Mouse (Mus musculus) heart, postnatal 0 days (tissue): ENCODE measurements around the gene Trpd52l3. TPM values are rescaled to one million over a fixed set of nuclear protein-coding genes. Genes with fewer than 3 reads are reported as not detected.
A peak's percentile ranks its signal among the peaks of the same experiment; 100 is the strongest.
"Not testable (repeated sequence)": the region's sequence is repeated elsewhere in the genome, so short reads cannot be mapped to it uniquely, and the experiment has no call there.

Source experiments
- ATAC-seq: fragments of 200-750 bp; cut with Nextera tagmentation; 2 replicates; pipeline ENCODE4 v1.8.0; 2017; ENCODE audit warnings: low read depth, moderate number of reproducible peaks, moderate library complexity; ENCODE audit not compliant: insufficient read depth
- DNase-seq: peaks from one replicate; pipeline ENCODE4 v3.0.0-alpha.2; 2016; ENCODE audit warnings: low spot score
- H3K27ac ChIP-seq: fragments of 300-500 bp; sonication (generic); 2 replicates; pipeline ENCODE4 v1.5.1; 2014; ENCODE audit warnings: low read depth, mild to moderate bottlenecking
- H3K27me3 ChIP-seq: fragments of 300-500 bp; sonication (generic); 2 replicates; pipeline ENCODE4 v1.6.1; 2014; ENCODE audit warnings: low read length, mixed read lengths; ENCODE audit not compliant: control insufficient read depth, insufficient read depth
- H3K36me3 ChIP-seq: fragments of 300-500 bp; sonication (generic); replicated peaks from 2 replicates; pipeline ENCODE4 v1.6.1; 2014; ENCODE audit warnings: low read length, mixed read lengths; ENCODE audit not compliant: control insufficient read depth, insufficient read depth
- H3K4me1 ChIP-seq: fragments of 300-500 bp; sonication (generic); 2 replicates; pipeline ENCODE4 v1.6.1; 2014; ENCODE audit warnings: antibody characterized with exemption; ENCODE audit not compliant: control insufficient read depth, insufficient read depth
- H3K4me2 ChIP-seq: fragments of 300-500 bp; sonication (generic); 2 replicates; pipeline ENCODE4 v1.6.1; 2014; ENCODE audit warnings: low read depth, mild to moderate bottlenecking, low read length, moderate library complexity
- H3K4me3 ChIP-seq: fragments of 300-500 bp; sonication (generic); 2 replicates; pipeline ENCODE4 v1.5.1; 2014; ENCODE audit warnings: low read depth, low read length
- H3K9ac ChIP-seq: fragments of 300-500 bp; sonication (generic); replicated peaks from 2 replicates; pipeline ENCODE4 v1.6.1; 2014; ENCODE audit warnings: low read depth, low read length, mixed read lengths
- H3K9me3 ChIP-seq: fragments of 300-500 bp; sonication (generic); replicated peaks from 2 replicates; pipeline ENCODE4 v1.6.1; 2016; ENCODE audit warnings: low read length; ENCODE audit not compliant: control insufficient read depth
- CTCF ChIP-seq: IDR thresholded peaks from 2 replicates; pipeline ENCODE4 v1.5.1; 2016; ENCODE audit warnings: antibody characterized with exemption, control low read depth, low read depth
- EP300 ChIP-seq: IDR thresholded peaks from 2 replicates; pipeline ENCODE4 v1.6.1; 2016; ENCODE audit warnings: antibody characterized with exemption, low read depth
- WGBS: fragments of 180-500 bp; shearing (Covaris S2); extraction: QIAGEN DNeasy Blood & Tissue Kit; methylation state at CpG from one replicate; pipeline ENCODE4 v1.1.7; 2014; 5-methylcytosine and 5-hydroxymethylcytosine counted together
- polyA plus RNA-seq: library from polyadenylated mRNA; unstranded; fragments of >200 nt; fragmentation: Nextera tagmentation; extraction: Ambion mirVana; gene quantifications from 2 replicates; pipeline ENCODE4 v1.2.1, GENCODE M21; 2015
- total RNA-seq: library from RNA; depleted of rRNA; stranded (reverse); fragments of >200 nt; gene quantifications from 2 replicates; pipeline ENCODE4 v1.2.3, GENCODE M21; 2014; ENCODE audit warnings: low replicate concordance

Gene Trpd52l3
- total and polyA plus RNA-seq, 2 experiments from 2014 or later = not detected

DNA sequence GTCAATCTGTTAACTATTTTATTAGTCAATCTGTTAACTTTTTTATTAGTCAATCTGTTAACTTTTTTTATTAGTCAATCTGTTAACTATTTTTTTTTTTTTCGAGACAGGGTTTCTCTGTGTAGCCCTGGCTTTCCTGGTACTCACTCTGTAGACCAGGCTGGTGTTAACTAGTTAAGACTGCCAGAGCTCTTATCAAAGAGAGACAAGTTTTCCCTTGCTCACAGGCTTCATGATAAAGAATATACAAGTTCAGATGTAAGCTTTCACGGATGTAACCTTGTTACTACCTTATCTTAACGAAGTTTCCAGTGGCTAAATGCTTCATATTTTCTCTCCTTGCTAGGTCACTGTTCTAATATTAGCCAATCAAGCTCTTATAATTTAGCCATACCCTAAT lies 10.7 kb downstream of the Trpd52l3 start:
- no peak for ATAC-seq
- H3K4me3 ChIP-seq = no peak overlapping the region
- TF ChIP-seq EP300 (no peak), CTCF (no peak)
- peaks cover 6% of the 10 kb centered on the region; the same call in 1 of the 2 replicates for H3K4me1 ChIP-seq
- H3K27ac ChIP-seq = no peak overlapping the region
- no peak overlapping the region for H3K9ac ChIP-seq
- H3K36me3 ChIP-seq = no peaks in the 10 kb centered on the region
- 45% methylated on average over 3 of the region's 3 CpGs for WGBS
- H3K27me3 ChIP-seq = no peaks in the 10 kb centered on the region
- H3K9me3 ChIP-seq = no peaks in the 10 kb centered on the region
- DNase-seq = no peak
- H3K4me2 ChIP-seq = no peak overlapping the region

DNA sequence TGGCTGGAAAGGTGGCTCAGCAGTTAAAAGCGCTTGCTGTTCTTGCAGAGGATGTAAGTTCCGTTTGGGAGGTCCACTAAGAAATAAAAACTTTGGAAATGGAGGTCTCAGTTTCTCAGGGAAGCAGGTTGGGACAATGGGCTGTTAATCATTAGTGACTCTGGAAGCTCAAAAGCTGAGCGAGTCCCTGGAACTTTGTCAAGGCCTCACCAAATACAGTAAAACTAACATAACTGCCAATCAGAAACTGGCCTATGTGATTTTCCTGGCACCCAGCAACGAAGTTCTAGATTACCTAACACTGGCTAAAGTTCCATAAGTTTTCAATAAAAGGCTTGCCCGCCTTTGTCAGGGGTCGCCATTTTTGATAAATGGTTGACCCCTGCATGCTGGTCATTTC lies 12.6 kb downstream of the Trpd52l3 start:
- Histone ChIP-seq H3K4me1 (no peaks in the 10 kb centered on the region), H3K9ac (no peak overlapping the region), H3K27me3 (no peaks in the 10 kb centered on the region), H3K4me3 (no peak overlapping the region), H3K9me3 (no peaks in the 10 kb centered on the region), H3K36me3 (no peaks in the 10 kb centered on the region), H3K27ac (no peak overlapping the region), H3K4me2 (no peak overlapping the region)
- DNase-seq = no peak
- no peak for ATAC-seq
- WGBS = 70% methylated on average over 6 of the region's 6 CpGs
- TF ChIP-seq EP300 (no peak), CTCF (no peak)

DNA sequence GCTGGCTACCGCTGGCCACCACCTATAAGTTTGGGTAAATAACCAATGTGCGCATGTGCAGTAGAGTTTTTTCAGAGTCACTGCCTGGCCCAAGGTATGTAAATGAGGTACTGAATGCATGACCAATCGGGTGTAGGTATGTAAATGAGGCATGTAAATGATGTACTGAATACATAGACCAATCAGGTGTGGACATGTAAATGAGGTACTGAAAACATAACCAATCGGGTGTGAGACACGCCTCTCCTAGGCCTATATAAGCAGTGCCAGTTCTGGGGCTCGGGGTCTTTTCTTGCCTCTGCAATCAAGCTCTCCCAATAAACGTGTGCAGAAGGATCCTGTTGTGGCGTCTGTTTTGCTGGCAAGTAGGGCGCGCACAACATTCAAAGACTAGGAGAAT lies 19.8 kb downstream of the Trpd52l3 start:
- H3K4me2 ChIP-seq, H3K27ac ChIP-seq, H3K27me3 ChIP-seq, ATAC-seq, H3K9me3 ChIP-seq, H3K36me3 ChIP-seq, H3K9ac ChIP-seq, H3K4me1 ChIP-seq, DNase-seq, H3K4me3 ChIP-seq: not testable (repeated sequence)
- 92% methylated on average over 10 of the region's 10 CpGs for WGBS

DNA sequence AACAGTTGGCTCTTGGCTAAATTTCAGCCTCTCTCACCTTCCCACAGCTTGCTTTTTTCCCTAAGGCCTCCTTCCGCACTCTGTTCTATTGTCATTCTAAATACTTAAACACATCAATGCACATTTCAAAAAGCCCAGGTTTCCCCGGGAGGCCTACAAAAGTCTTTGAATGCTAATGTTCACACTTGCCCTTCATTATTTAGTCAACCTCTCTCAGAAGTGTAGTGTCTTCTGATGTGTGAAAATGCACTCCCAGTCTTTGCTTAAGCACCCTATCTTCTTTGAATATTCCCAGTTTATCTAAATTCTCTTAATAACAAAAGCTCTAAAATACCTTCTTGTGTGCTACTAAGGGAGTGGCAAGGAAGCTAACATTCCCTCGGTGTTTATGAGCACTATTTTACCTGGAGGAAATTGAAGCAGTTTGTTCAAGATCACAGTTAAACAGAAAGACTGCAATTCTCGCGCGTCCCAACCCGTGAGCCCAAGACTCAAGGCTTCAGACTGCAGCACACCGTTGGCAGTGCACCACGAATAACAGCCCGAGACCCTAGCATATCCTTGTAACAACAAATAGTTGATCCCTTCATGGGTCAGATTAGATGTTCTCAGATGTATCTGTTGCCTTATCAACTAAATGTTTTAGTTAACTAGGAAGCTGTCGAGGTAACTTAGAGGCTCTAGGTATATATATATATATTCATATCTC lies 25.6 kb downstream of the Trpd52l3 start:
- H3K36me3 ChIP-seq = no peaks in the 10 kb centered on the region
- H3K27ac ChIP-seq = no peak overlapping the region
- H3K4me3 ChIP-seq = peak overlapping the region; percentile 92
- TF ChIP-seq CTCF = no peak
- TF ChIP-seq EP300 = no peak
- H3K27me3 ChIP-seq = no peaks in the 10 kb centered on the region
- ATAC-seq (no peak), DNase-seq (no peak)
- peak overlapping the region; percentile 72; the same call in 1 of the 2 replicates for H3K4me2 ChIP-seq
- H3K9ac ChIP-seq = no peak overlapping the region
- H3K9me3 ChIP-seq = no peaks in the 10 kb centered on the region
- peaks cover 16% of the 10 kb centered on the region; the same call in 1 of the 2 replicates for H3K4me1 ChIP-seq
- 69% methylated on average over 11 of the region's 11 CpGs for WGBS

DNA sequence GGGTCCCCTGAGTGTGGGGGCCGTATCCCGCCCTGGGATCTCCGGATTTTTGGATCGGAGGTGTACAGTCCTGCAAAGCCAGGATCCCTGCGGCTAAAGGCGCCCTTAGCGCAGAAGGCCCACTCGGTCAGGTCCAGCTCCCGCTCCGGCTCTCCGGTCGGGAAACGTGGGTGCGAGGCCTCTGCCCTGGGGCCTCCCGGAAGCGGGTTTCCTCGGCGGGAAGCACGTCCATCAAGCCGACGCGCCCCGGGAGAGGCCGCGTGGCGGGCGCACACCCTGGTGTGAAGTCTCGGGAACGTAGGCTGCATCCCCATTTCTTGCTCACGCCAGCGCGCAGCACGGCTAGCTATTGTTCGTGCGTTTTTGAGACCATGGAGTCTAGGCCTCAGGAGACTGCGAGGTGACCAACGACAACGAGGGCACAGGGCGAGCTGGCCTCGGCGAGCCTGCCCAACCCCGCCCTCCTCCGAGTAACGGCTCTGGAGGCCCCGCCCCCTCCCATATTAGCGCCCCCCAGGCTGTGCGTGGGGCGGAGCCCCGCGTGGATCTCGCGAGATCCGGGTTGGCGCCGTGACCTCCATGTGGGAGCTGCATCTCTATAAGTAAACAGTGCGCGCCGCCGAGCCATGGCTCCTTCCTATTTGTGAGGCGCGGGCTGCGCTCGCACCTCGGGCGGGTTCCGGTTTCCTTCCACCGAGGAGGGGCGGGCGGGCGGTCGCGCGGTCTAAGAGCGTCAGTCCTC lies 26.5 kb downstream of the Trpd52l3 start, which contains the start of gene Uhrf2:
Gene Uhrf2 (plus strand): TSS at position 620 of the 742 bp plus-strand sequence.
- WGBS = 3% methylated on average over 68 of the region's 74 CpGs
- Histone ChIP-seq H3K4me2 (peak within 1 kb of the TSS; percentile 72), H3K9me3 (no peaks in the 10 kb centered on the region), H3K27ac (peak within 1 kb of the TSS; percentile 94), H3K27me3 (no peaks in the 10 kb centered on the region), H3K36me3 (no peaks in the 10 kb centered on the region), H3K9ac (peak within 1 kb of the TSS; percentile 98), H3K4me1 (peaks cover 16% of the 10 kb centered on the region), H3K4me3 (peak within 1 kb of the TSS; percentile 92)
- peak; percentile 96 for DNase-seq
- no peak for TF ChIP-seq CTCF
- TF ChIP-seq EP300 = peak; percentile 99
- peak; percentile 98 for ATAC-seq
